Mouse (Mus musculus) spleen, postnatal 4 days (tissue): ENCODE results near the gene Limd2.
"Not testable (repeated sequence)": the region's sequence is repeated elsewhere in the genome, so short reads cannot be mapped to it uniquely, and the experiment has no call there.

Experiments used
- DNase-seq, 2 experiments: peaks; one replicate each; pipeline ENCODE4 v3.0.0; 2022; ENCODE audit warnings: low spot score in 2 of 2

The Limd2 gene

GRCm38 (mm10) chr11:106126727-106127373, 33.8 kb downstream of the Limd2 start:
- not testable (repeated sequence) for DNase-seq

- no peak for DNase-seq
These were observed 34.8 kb downstream of the Limd2 start for GRCm38 (mm10) chr11:106125827-106126226.

GRCm38 (mm10) chr11:106124784-106125183, 35.9 kb downstream of the Limd2 start:
- no peak for DNase-seq

GRCm38 (mm10) chr11:106122736-106123135, 37.9 kb downstream of the Limd2 start:
- DNase-seq: peak; percentile 33 to 63

- DNase-seq: no peak
These were observed 38.4 kb downstream of the Limd2 start for GRCm38 (mm10) chr11:106122221-106122620.

GRCm38 (mm10) chr11:106111688-106112087, 49.0 kb downstream of the Limd2 start:
- DNase-seq: no peak
